Mouse (Mus musculus): ENCODE results near the gene Cbfa2t2.

- TF ChIP-seq POLR2A (IDR thresholded peaks at IDR 0.05; ENCODE audit: low read depth, low read length) = no peak
- no peak for TF ChIP-seq CTCF (IDR thresholded peaks at IDR 0.05; ENCODE audit: extremely low read depth, insufficient read length, insufficient replicate concordance, low read depth, low read length)
Observed at GRCm38 (mm10) chr2:154440453-154440852, 4.2 kb downstream of the Cbfa2t2 start.
